Mouse (Mus musculus): Measurements from ENCODE around the gene Gucy2e. TPM values are rescaled to one million over a fixed set of nuclear protein-coding genes. Genes with fewer than 3 reads are reported as not detected.

Gene Gucy2e
- polyA plus RNA-seq, 1 experiment from 2014 or later: not detected

- DNase-seq (no peak), ATAC-seq (ENCODE audit: low read depth) (no peak)
- Histone ChIP-seq H3K9me3 (replicated peaks) (no peaks in the 10 kb centered on the region), H3K36me3 (no peaks in the 10 kb centered on the region), H3K4me3 (replicated peaks) (no peak overlapping the region), H3K9ac (no peak overlapping the region), H3K4me2 (no peak overlapping the region), H3K27ac (no peak overlapping the region), H3K4me1 (replicated peaks) (no peaks in the 10 kb centered on the region), H3K27me3 (peaks cover 5% of the 10 kb centered on the region; the same call in 1 of the 2 replicates)
- WGBS (ENCODE audit: insufficient replicate concordance): 68% methylated on average over 2 of the region's 2 CpGs
These were observed 64.2 kb downstream of the Gucy2e start for GRCm38 (mm10) chr11:69172606-69173005.

- H3K9me3 ChIP-seq (replicated peaks): no peaks in the 10 kb centered on the region
- no peaks in the 10 kb centered on the region for H3K27me3 ChIP-seq
- H3K36me3 ChIP-seq: no peaks in the 10 kb centered on the region
- no peak overlapping the region for H3K4me3 ChIP-seq (replicated peaks)
- no peaks in the 10 kb centered on the region for H3K4me1 ChIP-seq (replicated peaks)
- H3K4me2 ChIP-seq: no peak overlapping the region
- DNase-seq: no peak
- no peak overlapping the region for H3K27ac ChIP-seq
- ATAC-seq (ENCODE audit: low read depth): no peak
- 29% methylated on average over 7 of the region's 7 CpGs for WGBS (ENCODE audit: insufficient replicate concordance)
- no peak overlapping the region for H3K9ac ChIP-seq
These were observed 65.2 kb downstream of the Gucy2e start for GRCm38 (mm10) chr11:69171626-69172025.

DNA sequence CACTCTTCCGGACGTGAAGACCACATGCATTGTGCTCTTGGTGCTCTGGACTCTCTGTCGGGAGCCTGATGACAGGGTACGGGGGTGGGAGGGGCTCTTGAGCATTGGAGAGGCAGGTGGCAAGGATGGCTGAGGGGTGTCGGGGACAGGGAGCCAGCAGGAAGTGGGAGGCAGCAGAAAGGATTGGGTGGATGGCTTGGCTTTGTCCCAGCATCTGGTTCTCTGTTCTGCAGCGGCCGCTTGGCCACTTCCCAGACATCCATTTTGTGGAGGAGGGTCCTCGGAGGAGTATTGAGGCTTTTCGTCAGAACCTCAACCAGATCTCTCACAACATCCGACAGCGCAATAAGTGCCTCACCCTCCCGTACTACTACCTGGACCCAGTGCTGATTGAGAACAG is 67.5 kb downstream of the Gucy2e start:
- H3K36me3 ChIP-seq: no peaks in the 10 kb centered on the region
- no peak overlapping the region for H3K4me3 ChIP-seq (replicated peaks)
- no peaks in the 10 kb centered on the region for H3K9me3 ChIP-seq (replicated peaks)
- peaks cover 12% of the 10 kb centered on the region for H3K27me3 ChIP-seq
- no peak overlapping the region for H3K27ac ChIP-seq
- H3K9ac ChIP-seq: no peak overlapping the region
- no peak for DNase-seq
- ATAC-seq (ENCODE audit: low read depth): no peak
- WGBS (ENCODE audit: insufficient replicate concordance): 71% methylated on average over 12 of the region's 12 CpGs
- no peak overlapping the region for H3K4me2 ChIP-seq
- H3K4me1 ChIP-seq (replicated peaks): no peaks in the 10 kb centered on the region

Other genes with a start within 250 kb of the Gucy2e start
- 32.4 and 33.2 TPM in 2 replicates for gene Pfas, start 228.6 kb downstream of the Gucy2e start, polyA plus RNA-seq (2015; fragmentation: Nextera tagmentation; extraction: Ambion mirVana)
- 16.9 and 20.3 TPM in 2 replicates for gene Ctc1, start 221.1 kb downstream of the Gucy2e start, polyA plus RNA-seq (2015; fragmentation: Nextera tagmentation; extraction: Ambion mirVana)
- 116 and 123 TPM in 2 replicates for gene Aurkb, start 191.4 kb downstream of the Gucy2e start, polyA plus RNA-seq (2015; fragmentation: Nextera tagmentation; extraction: Ambion mirVana)
- gene Borcs6, start 177.3 kb downstream of the Gucy2e start, polyA plus RNA-seq (2015; fragmentation: Nextera tagmentation; extraction: Ambion mirVana): 3.5 TPM in 2 replicates
- gene Tmem107, start 166.2 kb downstream of the Gucy2e start, polyA plus RNA-seq (2015; fragmentation: Nextera tagmentation; extraction: Ambion mirVana): 30.8 and 31.7 TPM in 2 replicates
- gene Vamp2, start 148.5 kb downstream of the Gucy2e start, polyA plus RNA-seq (2015; fragmentation: Nextera tagmentation; extraction: Ambion mirVana): 12.5 and 15.9 TPM in 2 replicates
- gene Per1, start 141.8 kb downstream of the Gucy2e start, polyA plus RNA-seq (2015; fragmentation: Nextera tagmentation; extraction: Ambion mirVana): 1.9 TPM in 2 replicates
- gene Hes7, start 116.6 kb downstream of the Gucy2e start, polyA plus RNA-seq (2015; fragmentation: Nextera tagmentation; extraction: Ambion mirVana): 0.17 and 0.18 TPM in 2 replicates
- 0.09 TPM in 1 of 2 replicates, not detected in the other for gene 9130213A22Rik, start 114.4 kb downstream of the Gucy2e start, polyA plus RNA-seq (2015; fragmentation: Nextera tagmentation; extraction: Ambion mirVana)
- 0.06 TPM in 1 of 2 replicates, not detected in the other for gene Aloxe3, start 111.1 kb downstream of the Gucy2e start, polyA plus RNA-seq (2015; fragmentation: Nextera tagmentation; extraction: Ambion mirVana)
- not detected in 2 replicates for gene Alox12b, start 80.0 kb downstream of the Gucy2e start, polyA plus RNA-seq (2015; fragmentation: Nextera tagmentation; extraction: Ambion mirVana)
- gene Alox8, start 39.2 kb downstream of the Gucy2e start, polyA plus RNA-seq (2015; fragmentation: Nextera tagmentation; extraction: Ambion mirVana): 0.20 TPM in 1 of 2 replicates, not detected in the other
- 9.8 and 10.1 TPM in 2 replicates for gene Cntrob, start 86.7 kb upstream of the Gucy2e start, polyA plus RNA-seq (2015; fragmentation: Nextera tagmentation; extraction: Ambion mirVana)
- gene Trappc1, start 86.9 kb upstream of the Gucy2e start, polyA plus RNA-seq (2015; fragmentation: Nextera tagmentation; extraction: Ambion mirVana): 90.7 and 94.6 TPM in 2 replicates
- 0.07 and 0.19 TPM in 2 replicates for gene Kcnab3, start 89.2 kb upstream of the Gucy2e start, polyA plus RNA-seq (2015; fragmentation: Nextera tagmentation; extraction: Ambion mirVana)
- 0.92 and 1.1 TPM in 2 replicates for gene Rnf227, start 103.4 kb upstream of the Gucy2e start, polyA plus RNA-seq (2015; fragmentation: Nextera tagmentation; extraction: Ambion mirVana)
- 2.6 and 4.4 TPM in 2 replicates for gene Chd3, start 132.4 kb upstream of the Gucy2e start, polyA plus RNA-seq (2015; fragmentation: Nextera tagmentation; extraction: Ambion mirVana)
- 102 and 105 TPM in 2 replicates for gene Naa38, start 158.5 kb upstream of the Gucy2e start, polyA plus RNA-seq (2015; fragmentation: Nextera tagmentation; extraction: Ambion mirVana)
- gene Cyb5d1, start 158.6 kb upstream of the Gucy2e start, polyA plus RNA-seq (2015; fragmentation: Nextera tagmentation; extraction: Ambion mirVana): 10.3 and 13.0 TPM in 2 replicates
- gene Tmem88, start 161.2 kb upstream of the Gucy2e start, polyA plus RNA-seq (2015; fragmentation: Nextera tagmentation; extraction: Ambion mirVana): 8.9 and 9.5 TPM in 2 replicates
- 4.8 and 5.1 TPM in 2 replicates for gene Kdm6b, start 176.6 kb upstream of the Gucy2e start, polyA plus RNA-seq (2015; fragmentation: Nextera tagmentation; extraction: Ambion mirVana)